17 mouse cellular contexts compared by ENCODE assay signal in genomic region chr6:52237346-52238154, GRCm38 (mm10). TPM values are rescaled to one million over a fixed set of nuclear protein-coding genes. Genes with fewer than 3 reads are reported as not detected.
A peak's percentile ranks its signal among the peaks of the same experiment; 100 is the strongest.
DNase-seq lines count a peak whose midpoint lies in the region; ATAC-seq lines count a peak whose summit lies in the region.
"Had no signal": no experiment of that assay in that cellular context is flagged by ENCODE, and none has a peak within 500 bp of the region (broad histone marks: within the 10 kb centered on the region; RNA-seq: fewer than 3 reads in every experiment).

No protein-coding gene starts in this region.

- peak overlapping the region; percentile 83 for H3K4me2 ChIP-seq in kidney, embryonic 14.5 days (replicated peaks; ENCODE audit: low read depth, low read length)
- H3K4me2 ChIP-seq in limb, embryonic 12.5 days: peak overlapping the region; percentile 96
- no peak overlapping the region for H3K4me2 ChIP-seq in forebrain, embryonic 12.5 days
- H3K4me2 ChIP-seq: midbrain, embryonic 15.5 days had no signal

- H3K9ac ChIP-seq in kidney, embryonic 14.5 days (ENCODE audit: low read depth, low read length): peak overlapping the region; percentile 96
- peak overlapping the region; percentile 100 for H3K9ac ChIP-seq in limb, embryonic 12.5 days (replicated peaks)
- H3K9ac ChIP-seq in forebrain, embryonic 12.5 days: no peak overlapping the region
- H3K9ac ChIP-seq: midbrain, embryonic 15.5 days had no signal

- 7% methylated on average over 10 of the region's 10 CpGs for WGBS in kidney, embryonic 14.5 days
- WGBS in limb, embryonic 12.5 days: 4% methylated on average over 10 of the region's 10 CpGs
- 9% methylated on average over 10 of the region's 10 CpGs for WGBS in forebrain, embryonic 12.5 days

- peak; percentile 34 for DNase-seq in testis, postnatal 10 days (ENCODE audit: low spot score)
- DNase-seq in testis, postnatal 14 days (ENCODE audit: low spot score): no peak
- DNase-seq in layer of hippocampus, postnatal 25 days (ENCODE audit: extremely low spot score in 1 of 2, low spot score in 1 of 2): no peak
- DNase-seq: adrenal gland, adult 2 months; cerebellum, postnatal 14 days; lung, postnatal 36 days; right cerebral cortex, postnatal 25 days had no signal

- H3K4me1 ChIP-seq in kidney, embryonic 14.5 days (ENCODE audit: control insufficient read depth, insufficient read depth, low read length): peaks cover 21% of the 10 kb centered on the region
- H3K4me1 ChIP-seq in limb, embryonic 12.5 days (replicated peaks): peaks cover 43% of the 10 kb centered on the region
- 0 out of 2 replicates have a peak, but pooled peaks cover 4% of the 10 kb centered on the region for H3K4me1 ChIP-seq in forebrain, embryonic 12.5 days

- H3K36me3 ChIP-seq in kidney, embryonic 14.5 days (ENCODE audit: control insufficient read depth, insufficient read depth, low read length): no peaks in the 10 kb centered on the region; the same call in 1 of the 2 replicates
- H3K36me3 ChIP-seq in limb, embryonic 12.5 days: peaks cover 31% of the 10 kb centered on the region
- no peaks in the 10 kb centered on the region for H3K36me3 ChIP-seq in forebrain, embryonic 12.5 days (replicated peaks)
- H3K36me3 ChIP-seq: midbrain, embryonic 15.5 days had no signal

- H3K9me3 ChIP-seq in kidney, embryonic 14.5 days (ENCODE audit: control insufficient read depth, low read length): no peaks in the 10 kb centered on the region
- no peaks in the 10 kb centered on the region for H3K9me3 ChIP-seq in limb, embryonic 12.5 days
- no peaks in the 10 kb centered on the region for H3K9me3 ChIP-seq in forebrain, embryonic 12.5 days
- H3K9me3 ChIP-seq: midbrain, embryonic 15.5 days had no signal

- peak overlapping the region; percentile 64 for H3K4me3 ChIP-seq in kidney, embryonic 14.5 days (ENCODE audit: low read length)
- peak overlapping the region; percentile 99 for H3K4me3 ChIP-seq in limb, embryonic 12.5 days (replicated peaks)
- no peak overlapping the region for H3K4me3 ChIP-seq in forebrain, embryonic 12.5 days (replicated peaks)
- H3K4me3 ChIP-seq: heart, adult 2 months; left cerebral cortex, adult 2 months; midbrain, embryonic 15.5 days had no signal

- H3K27ac ChIP-seq in kidney, embryonic 14.5 days (ENCODE audit: low read depth, low read length): peak overlapping the region; percentile 98
- peak overlapping the region; percentile 100 for H3K27ac ChIP-seq in limb, embryonic 12.5 days
- no peak overlapping the region for H3K27ac ChIP-seq in forebrain, embryonic 12.5 days
- H3K27ac ChIP-seq: heart, adult 2 months; left cerebral cortex, adult 2 months; midbrain, embryonic 15.5 days had no signal

- ATAC-seq in kidney, embryonic 14.5 days (ENCODE audit: low FRiP score, low TSS enrichment): no peak
- no peak for ATAC-seq in limb, embryonic 12.5 days (ENCODE audit: insufficient number of reproducible peaks, insufficient read depth, low FRiP score, low TSS enrichment, low read depth)
- ATAC-seq in megakaryocyte progenitor cell, adult 5-6 weeks (replicated peaks; ENCODE audit: poor library complexity): no peak
- ATAC-seq in forebrain, embryonic 12.5 days (ENCODE audit: low FRiP score): no peak
- ATAC-seq: midbrain, embryonic 15.5 days had no signal

- peaks cover 12% of the 10 kb centered on the region; the same call in 1 of the 2 replicates for H3K27me3 ChIP-seq in kidney, embryonic 14.5 days (ENCODE audit: control insufficient read depth, insufficient read depth, low read length)
- H3K27me3 ChIP-seq in limb, embryonic 12.5 days: peaks cover 3% of the 10 kb centered on the region; the same call in 1 of the 2 replicates
- H3K27me3 ChIP-seq in forebrain, embryonic 12.5 days: peaks cover 94% of the 10 kb centered on the region

RNA-seq across cellular contexts. Expression of gene Hoxa10, which starts 3.1 kb away (rescaled TPM):
- polyA plus RNA-seq in kidney, embryonic 14.5 days (2014; fragmentation: Nextera tagmentation; extraction: Ambion mirVana): 177 and 186 TPM in 2 replicates
- polyA plus RNA-seq in limb, embryonic 12.5 days (2016; fragmentation: Nextera tagmentation; extraction: Ambion mirVana): 272 and 294 TPM in 2 replicates
- 0.12 and 0.24 TPM in 2 replicates for total RNA-seq in megakaryocyte progenitor cell, adult 5-6 weeks (2015)
- total RNA-seq in megakaryocyte progenitor cell, adult 5-6 weeks (2017): 0.30 TPM in 1 of 2 replicates, not detected in the other
- not detected for total RNA-seq in layer of hippocampus, postnatal 25 days (2021)
- polyA plus RNA-seq in forebrain, embryonic 12.5 days (2016; fragmentation: Nextera tagmentation; extraction: Ambion mirVana): not detected in 2 replicates
- total RNA-seq: adrenal gland, adult 2 months; heart, adult 2 months; left cerebral cortex, adult 2 months had no signal
- polyA plus RNA-seq: adrenal gland, adult 2 months; embryonic facial prominence, embryonic 14.5 days; heart, adult 2 months had no signal

RNA-seq across cellular contexts. Expression of gene Hoxa9, which starts 6.7 kb away (rescaled TPM):
- 58.1 and 67.8 TPM in 2 replicates for polyA plus RNA-seq in kidney, embryonic 14.5 days (2014; fragmentation: Nextera tagmentation; extraction: Ambion mirVana)
- polyA plus RNA-seq in limb, embryonic 12.5 days (2016; fragmentation: Nextera tagmentation; extraction: Ambion mirVana): 74.7 and 77.4 TPM in 2 replicates
- 8.1 and 10.7 TPM in 2 replicates for total RNA-seq in megakaryocyte progenitor cell, adult 5-6 weeks (2015)
- 23.4 and 24.9 TPM in 2 replicates for total RNA-seq in megakaryocyte progenitor cell, adult 5-6 weeks (2017)
- not detected for total RNA-seq in layer of hippocampus, postnatal 25 days (2021)
- polyA plus RNA-seq in forebrain, embryonic 12.5 days (2016; fragmentation: Nextera tagmentation; extraction: Ambion mirVana): not detected in 2 replicates
- total RNA-seq: heart, adult 2 months; left cerebral cortex, adult 2 months had no signal
- polyA plus RNA-seq: midbrain, embryonic 15.5 days had no signal

RNA-seq across cellular contexts. Expression of gene Hoxa11, which starts 8.1 kb away (rescaled TPM):
- polyA plus RNA-seq in kidney, embryonic 14.5 days (2014; fragmentation: Nextera tagmentation; extraction: Ambion mirVana): 27.6 and 35.6 TPM in 2 replicates
- polyA plus RNA-seq in limb, embryonic 12.5 days (2016; fragmentation: Nextera tagmentation; extraction: Ambion mirVana): 88.2 and 96.8 TPM in 2 replicates
- total RNA-seq in megakaryocyte progenitor cell, adult 5-6 weeks (2015): not detected in 2 replicates
- total RNA-seq in megakaryocyte progenitor cell, adult 5-6 weeks (2017): 0.10 TPM in 1 of 2 replicates, not detected in the other
- not detected for total RNA-seq in layer of hippocampus, postnatal 25 days (2021)
- polyA plus RNA-seq in forebrain, embryonic 12.5 days (2016; fragmentation: Nextera tagmentation; extraction: Ambion mirVana): not detected in 2 replicates
- total RNA-seq: adrenal gland, adult 2 months; heart, adult 2 months; hematopoietic stem cell, adult 5-6 weeks; left cerebral cortex, adult 2 months had no signal
- polyA plus RNA-seq: adrenal gland, adult 2 months; embryonic facial prominence, embryonic 14.5 days; heart, adult 2 months; liver, embryonic 16.5 days had no signal

RNA-seq across cellular contexts. Expression of gene Hoxa7, which starts 15.9 kb away (rescaled TPM):
- 19.1 and 19.6 TPM in 2 replicates for polyA plus RNA-seq in kidney, embryonic 14.5 days (2014; fragmentation: Nextera tagmentation; extraction: Ambion mirVana)
- polyA plus RNA-seq in limb, embryonic 12.5 days (2016; fragmentation: Nextera tagmentation; extraction: Ambion mirVana): 11.7 and 13.8 TPM in 2 replicates
- 11.4 and 15.7 TPM in 2 replicates for total RNA-seq in megakaryocyte progenitor cell, adult 5-6 weeks (2015)
- 5.5 and 8.2 TPM in 2 replicates for total RNA-seq in megakaryocyte progenitor cell, adult 5-6 weeks (2017)
- total RNA-seq in layer of hippocampus, postnatal 25 days (2021): not detected
- polyA plus RNA-seq in forebrain, embryonic 12.5 days (2016; fragmentation: Nextera tagmentation; extraction: Ambion mirVana): not detected in 2 replicates
- total RNA-seq: left cerebral cortex, adult 2 months had no signal
- polyA plus RNA-seq: midbrain, embryonic 15.5 days had no signal

RNA-seq across cellular contexts. Expression of gene Hoxa13, which starts 23.1 kb away (rescaled TPM):
- polyA plus RNA-seq in kidney, embryonic 14.5 days (2014; fragmentation: Nextera tagmentation; extraction: Ambion mirVana): not detected in 2 replicates
- 33.1 and 34.1 TPM in 2 replicates for polyA plus RNA-seq in limb, embryonic 12.5 days (2016; fragmentation: Nextera tagmentation; extraction: Ambion mirVana)
- not detected in 2 replicates for total RNA-seq in megakaryocyte progenitor cell, adult 5-6 weeks (2015)
- not detected in 2 replicates for total RNA-seq in megakaryocyte progenitor cell, adult 5-6 weeks (2017)
- not detected for total RNA-seq in layer of hippocampus, postnatal 25 days (2021)
- not detected in 2 replicates for polyA plus RNA-seq in forebrain, embryonic 12.5 days (2016; fragmentation: Nextera tagmentation; extraction: Ambion mirVana)
- total RNA-seq: adrenal gland, adult 2 months; heart, adult 2 months; hematopoietic stem cell, adult 5-6 weeks; left cerebral cortex, adult 2 months had no signal
- polyA plus RNA-seq: adrenal gland, adult 2 months; embryonic facial prominence, embryonic 14.5 days; heart, adult 2 months; liver, embryonic 16.5 days; midbrain, embryonic 15.5 days had no signal

Comparison
In these comparisons a context has a peak if more than half of its experiments do, and no peak if none do; other contexts are left out.
1. RNA of gene Hoxa10, which starts 3.1 kb away (polyA plus RNA-seq): 272 to 294 TPM in limb, embryonic 12.5 days and 177 to 186 TPM in kidney, embryonic 14.5 days; not detected in forebrain, embryonic 12.5 days; every median in the first group is over 100 times any median in the second.
2. RNA of gene Hoxa9, which starts 6.7 kb away (polyA plus RNA-seq): 74.7 to 77.4 TPM in limb, embryonic 12.5 days and 58.1 to 67.8 TPM in kidney, embryonic 14.5 days; not detected in forebrain, embryonic 12.5 days; every median in the first group is over 10 times any median in the second.
3. RNA of gene Hoxa11, which starts 8.1 kb away (polyA plus RNA-seq): 88.2 to 96.8 TPM in limb, embryonic 12.5 days and 27.6 to 35.6 TPM in kidney, embryonic 14.5 days; not detected in forebrain, embryonic 12.5 days; every median in the first group is over 10 times any median in the second.